In genomic region chr3:122835097-122835850, GRCm38 (mm10) we compare ENCODE assay signal across 27 mouse cellular contexts. TPM values are rescaled to one million over a fixed set of nuclear protein-coding genes. Genes with fewer than 3 reads are reported as not detected.
DNase-seq lines count a peak whose midpoint lies in the region; ATAC-seq and TF ChIP-seq lines count a peak whose summit lies in the region.
"Had no signal": no experiment of that assay in that cellular context is flagged by ENCODE, and none has a peak within 500 bp of the region (broad histone marks: within the 10 kb centered on the region; RNA-seq: fewer than 3 reads in every experiment).

No protein-coding gene starts in this region.

- H3K27ac ChIP-seq in lung, embryonic 14.5 days (ENCODE audit: low read depth) = 0 out of 2 replicates have a peak overlapping the region, but pooled peaks have one; percentile 2
- peak overlapping the region; percentile 62 for H3K27ac ChIP-seq in intestine, embryonic 14.5 days (ENCODE audit: low read depth)
- H3K27ac ChIP-seq in small intestine, adult 2 months (ENCODE audit: insufficient read depth, low read depth, low read length) = peak overlapping the region; percentile 17
- H3K27ac ChIP-seq: embryonic facial prominence, embryonic 12.5 days; gastrocnemius, adult 2 months; heart, embryonic 15.5 days; hindbrain, embryonic 13.5 days; kidney, embryonic 15.5 days; liver, embryonic 12.5 days; neural tube, embryonic 12.5 days had no signal

- DNase-seq in heart, adult 11 months = peak; percentile 50
- DNase-seq in heart, postnatal 36 days = no peak
- peak; percentile 27 for DNase-seq in lung, embryonic 14.5 days
- DNase-seq in lung, postnatal 36 days = no peak
- no peak for DNase-seq in intestine, embryonic 14.5 days (ENCODE audit: low spot score)
- DNase-seq in yolk sac, embryonic 10.5 days (ENCODE audit: low spot score) = no peak
- DNase-seq in layer of hippocampus, adult 9-11 months = no peak
- DNase-seq: adrenal gland, postnatal 10 days; cerebellum, adult 2 months; cerebellum, postnatal 25 days; gastrocnemius, adult 2 months; midbrain, embryonic 14.5 days; right cerebral cortex, postnatal 4 days had no signal

- no peak overlapping the region for H3K9ac ChIP-seq in lung, embryonic 14.5 days
- no peak overlapping the region for H3K9ac ChIP-seq in intestine, embryonic 14.5 days (ENCODE audit: low read length)
- H3K9ac ChIP-seq: embryonic facial prominence, embryonic 12.5 days; heart, embryonic 15.5 days; hindbrain, embryonic 13.5 days; kidney, embryonic 15.5 days; liver, embryonic 12.5 days; neural tube, embryonic 12.5 days had no signal

- WGBS in lung, embryonic 14.5 days = 71% methylated on average over 8 of the region's 8 CpGs
- 63% methylated on average over 8 of the region's 8 CpGs for WGBS in intestine, embryonic 14.5 days
- 71% methylated on average over 8 of the region's 8 CpGs for WGBS in small intestine, adult 2 months

- no peak for TF ChIP-seq CTCF in lung, embryonic 14.5 days (IDR thresholded peaks at IDR 0.05; ENCODE audit: low read depth)
- TF ChIP-seq CTCF in small intestine, adult 2 months (IDR thresholded peaks at IDR 0.05; ENCODE audit: extremely low read depth, insufficient read length, insufficient replicate concordance, low read depth, low read length) = no peak

- intact Hi-C loops in heart, postnatal 36 days (cut with DNase I) = no loop called here

- H3K4me2 ChIP-seq in lung, embryonic 14.5 days = no peak overlapping the region
- H3K4me2 ChIP-seq in intestine, embryonic 14.5 days (ENCODE audit: low read length) = no peak overlapping the region
- H3K4me2 ChIP-seq: embryonic facial prominence, embryonic 12.5 days; heart, embryonic 15.5 days; hindbrain, embryonic 13.5 days; kidney, embryonic 15.5 days; liver, embryonic 12.5 days; neural tube, embryonic 12.5 days had no signal

- no peak for TF ChIP-seq POLR2A in small intestine, adult 2 months (IDR thresholded peaks at IDR 0.05; ENCODE audit: low read depth, low read length)

- no peaks in the 10 kb centered on the region for H3K9me3 ChIP-seq in lung, embryonic 14.5 days (ENCODE audit: low read depth, low read length)
- no peaks in the 10 kb centered on the region for H3K9me3 ChIP-seq in intestine, embryonic 14.5 days (ENCODE audit: control insufficient read depth, low read length)
- H3K9me3 ChIP-seq: embryonic facial prominence, embryonic 12.5 days; heart, embryonic 15.5 days; hindbrain, embryonic 13.5 days; kidney, embryonic 15.5 days; liver, embryonic 12.5 days; neural tube, embryonic 12.5 days had no signal

- H3K36me3 ChIP-seq in lung, embryonic 14.5 days (ENCODE audit: insufficient read depth) = peaks cover 35% of the 10 kb centered on the region
- H3K36me3 ChIP-seq in intestine, embryonic 14.5 days (ENCODE audit: control insufficient read depth, insufficient read depth, low read length) = peaks cover 24% of the 10 kb centered on the region
- H3K36me3 ChIP-seq in small intestine, adult 2 months (ENCODE audit: control insufficient read depth, insufficient read depth, low read length) = peaks cover 21% of the 10 kb centered on the region
- H3K36me3 ChIP-seq: embryonic facial prominence, embryonic 12.5 days; heart, embryonic 15.5 days; liver, embryonic 12.5 days; neural tube, embryonic 12.5 days had no signal

- H3K27me3 ChIP-seq in lung, embryonic 14.5 days (ENCODE audit: insufficient read depth, low read length) = no peaks in the 10 kb centered on the region
- H3K27me3 ChIP-seq in intestine, embryonic 14.5 days (replicated peaks; ENCODE audit: control insufficient read depth, insufficient read depth, low read length) = no peaks in the 10 kb centered on the region
- H3K27me3 ChIP-seq in small intestine, adult 2 months (ENCODE audit: control insufficient read depth, insufficient read depth, low read length) = no peaks in the 10 kb centered on the region
- H3K27me3 ChIP-seq: embryonic facial prominence, embryonic 12.5 days; heart, embryonic 15.5 days; hindbrain, embryonic 13.5 days; kidney, embryonic 15.5 days; liver, embryonic 12.5 days; neural tube, embryonic 12.5 days had no signal

- no peak overlapping the region for H3K4me3 ChIP-seq in lung, embryonic 14.5 days (ENCODE audit: low read depth, low read length)
- H3K4me3 ChIP-seq in intestine, embryonic 14.5 days (ENCODE audit: low read depth, low read length) = no peak overlapping the region
- no peak overlapping the region for H3K4me3 ChIP-seq in small intestine, adult 2 months (ENCODE audit: low read depth, low read length)
- H3K4me3 ChIP-seq: embryonic facial prominence, embryonic 12.5 days; gastrocnemius, adult 2 months; heart, embryonic 15.5 days; hindbrain, embryonic 13.5 days; kidney, embryonic 15.5 days; liver, embryonic 12.5 days; neural tube, embryonic 12.5 days had no signal

- no peak for ATAC-seq in lung, embryonic 14.5 days (ENCODE audit: insufficient read depth)
- ATAC-seq in intestine, embryonic 14.5 days (replicated peaks; ENCODE audit: low FRiP score, low TSS enrichment, low read depth) = no peak
- ATAC-seq: inflammation-experienced regulatory T-cells, adult 6 months; liver, embryonic 12.5 days had no signal

- H3K4me1 ChIP-seq in lung, embryonic 14.5 days (ENCODE audit: insufficient read depth) = no peaks in the 10 kb centered on the region
- peaks cover 20% of the 10 kb centered on the region for H3K4me1 ChIP-seq in intestine, embryonic 14.5 days (replicated peaks; ENCODE audit: control insufficient read depth, insufficient read depth, low read length)
- H3K4me1 ChIP-seq in small intestine, adult 2 months (ENCODE audit: control insufficient read depth, insufficient read depth, insufficient read length, low read length) = no peaks in the 10 kb centered on the region
- H3K4me1 ChIP-seq: hindbrain, embryonic 13.5 days; kidney, embryonic 15.5 days; liver, embryonic 12.5 days; neural tube, embryonic 12.5 days had no signal

RNA-seq across cellular contexts. Expression of gene Fabp2, which starts 59.6 kb away (rescaled TPM):
- total RNA-seq in heart, postnatal 36 days (2021) = not detected
- polyA plus RNA-seq in lung, embryonic 14.5 days (2014; fragmentation: Nextera tagmentation; extraction: Ambion mirVana) = not detected in 2 replicates
- polyA plus RNA-seq in intestine, embryonic 14.5 days (2014; fragmentation: Nextera tagmentation; extraction: Ambion mirVana) = 100 and 126 TPM in 2 replicates
- polyA plus RNA-seq in small intestine, adult 2 months (2012; rRNA removed) = 26.2 and 215 TPM in 2 replicates
- total RNA-seq: gastrocnemius, adult 2 months; gastrocnemius, postnatal 4 days; layer of hippocampus, postnatal 14 days; megakaryocyte-erythroid progenitor cell, adult 5-6 weeks had no signal
- polyA plus RNA-seq: cerebellum, adult 2 months; embryonic facial prominence, embryonic 12.5 days; forebrain, embryonic 11.5 days; hindbrain, embryonic 13.5 days; inflammation-experienced regulatory T-cells, adult 6 months; limb, embryonic 11.5 days; midbrain, embryonic 14.5 days; neural tube, embryonic 12.5 days; testis, adult 2 months had no signal

Comparison
In these comparisons a context has a peak if more than half of its experiments do, and no peak if none do; other contexts are left out.
1. DNase-seq: peak in heart, adult 11 months (single experiment) and lung, embryonic 14.5 days (single experiment); none in heart, postnatal 36 days (0 of 2), lung, postnatal 36 days (single experiment), intestine, embryonic 14.5 days (single experiment), yolk sac, embryonic 10.5 days (single experiment) and layer of hippocampus, adult 9-11 months (single experiment).
2. H3K27ac ChIP-seq: peak in every context shown above with its lines; median percentile 62 in intestine, embryonic 14.5 days; 17 in small intestine, adult 2 months; 2 in lung, embryonic 14.5 days.
3. RNA of gene Fabp2, which starts 59.6 kb away (polyA plus RNA-seq): 26.2 to 215 TPM in small intestine, adult 2 months and 100 to 126 TPM in intestine, embryonic 14.5 days; not detected in lung, embryonic 14.5 days; every median in the first group is over 10 times any median in the second.